Mouse (Mus musculus) heart, postnatal 36 days (tissue): Measurements from ENCODE around the gene Exosc1. TPM values are rescaled to one million over a fixed set of nuclear protein-coding genes. Genes with fewer than 3 reads are reported as not detected.

Experiments used
- DNase-seq, 2 experiments: peaks; one replicate each; pipeline ENCODE4 v3.0.0; 2021 to 2022
- intact Hi-C: fragments of 180-260 bp; cut with DNase I; formaldehyde crosslinking; loops from one replicate; pipeline ENCODE4 v1.15.1; 2025
- total RNA-seq, 2 experiments: library from RNA; stranded (reverse); gene quantifications; 2 replicates each; pipeline ENCODE4 v1.2.3; 2021

Gene Exosc1
- total RNA-seq, 2 experiments from 2014 or later, result 12.9 to 14.0 TPM

GRCm38 (mm10) chr19:41894959-41895358 is 38.3 kb downstream of the Exosc1 start:
- intact Hi-C loops, result loop anchor here (1.0 kb wide), 1 partner anchor 38 kb away; the partner anchor contains the start of genes Exosc1 and Zdhhc16
- no peak for DNase-seq

DNA sequence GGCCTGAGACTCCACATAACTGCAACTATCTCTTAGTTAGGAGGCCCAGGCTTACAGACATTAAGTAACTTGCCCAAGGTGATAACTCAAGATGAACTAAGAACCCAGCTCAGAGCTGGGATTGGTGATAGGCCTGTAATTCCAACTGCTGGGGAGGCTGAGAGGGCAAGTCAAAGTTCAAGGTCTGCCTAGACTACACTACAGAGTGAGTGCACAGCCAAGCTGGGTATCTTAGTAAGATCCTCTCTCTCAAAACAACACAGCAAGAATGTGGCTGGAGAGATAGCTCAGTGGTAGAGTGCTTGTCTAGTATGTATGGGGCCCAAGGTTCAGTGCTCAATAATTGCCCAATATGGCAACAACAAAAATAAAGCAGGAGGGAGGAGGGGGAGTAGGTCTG is 45.0 kb downstream of the Exosc1 start:
- DNase-seq, result no peak
- intact Hi-C loops, result no loop called here

DNA sequence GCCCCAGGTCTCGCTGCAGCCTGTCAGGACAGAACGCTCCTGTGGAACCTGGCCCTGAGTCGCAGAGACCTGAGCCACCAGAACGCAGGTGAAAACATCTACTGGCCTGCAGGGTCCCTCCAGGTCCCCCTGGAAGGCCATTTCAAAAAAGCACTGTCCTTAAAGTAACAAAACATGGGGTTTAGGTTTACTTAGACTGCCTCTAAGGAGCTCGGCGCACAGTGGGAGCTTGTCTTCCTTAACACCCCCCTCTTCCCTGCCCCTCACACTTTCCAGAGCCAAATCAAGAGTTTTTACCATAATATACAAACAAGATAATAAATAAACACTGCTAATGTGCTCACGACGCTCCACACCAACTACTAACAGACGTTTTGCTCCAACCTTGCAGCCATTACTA is 49.3 kb downstream of the Exosc1 start:
- intact Hi-C loops, result no loop called here
- no peak for DNase-seq

- intact Hi-C loops, result no loop called here
- DNase-seq, result no peak
Observed at GRCm38 (mm10) chr19:41881842-41882241, 51.4 kb downstream of the Exosc1 start.

DNA sequence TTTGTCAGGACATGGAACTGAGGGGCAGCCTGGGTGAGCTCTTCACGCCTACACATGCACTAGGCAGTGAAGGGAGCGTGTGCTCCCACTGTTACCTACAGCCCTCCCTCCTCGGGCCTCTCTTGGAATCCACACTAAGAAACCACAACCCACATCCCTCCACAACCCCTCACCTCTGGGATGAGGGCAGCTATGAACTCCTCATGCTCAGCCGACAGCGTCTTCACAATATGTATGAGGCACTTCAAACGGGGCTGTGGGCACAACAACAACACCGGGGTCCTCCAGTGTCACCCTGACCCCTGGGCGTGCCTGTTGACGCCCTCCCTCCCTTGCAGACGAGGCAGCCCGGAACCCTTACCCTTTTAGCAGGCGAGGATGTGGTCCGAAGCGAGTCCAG is 58.9 kb downstream of the Exosc1 start:
- DNase-seq, result no peak
- intact Hi-C loops, result no loop called here

Other genes with a start within 250 kb of the Exosc1 start
- gene Slit1, start 189.8 kb downstream of the Exosc1 start, total RNA-seq, result under 1 TPM in 1 of 2 experiments, not detected in 1; 0.11 TPM
- gene Arhgap19, start 131.4 kb downstream of the Exosc1 start, total RNA-seq, result 1 to 10 TPM; 1.8 to 2.4 TPM
- gene Frat1, start 103.5 kb downstream of the Exosc1 start, total RNA-seq, result 1 to 10 TPM; 4.6 to 6.2 TPM
- 1 to 10 TPM; 5.0 to 7.7 TPM for gene Frat2, start 85.3 kb downstream of the Exosc1 start, total RNA-seq
- gene Rrp12, start 37.2 kb downstream of the Exosc1 start, total RNA-seq, result 10 to 100 TPM; 17.0 to 17.3 TPM
- gene Pgam1, start 21.5 kb downstream of the Exosc1 start, total RNA-seq, result 10 to 100 TPM; 91.8 to 93.2 TPM
- 10 to 100 TPM; 16.2 to 17.4 TPM for gene Zdhhc16, start 57 bp upstream of the Exosc1 start, total RNA-seq
- gene Mms19, start 47.7 kb upstream of the Exosc1 start, total RNA-seq, result 10 to 100 TPM; 17.3 to 18.0 TPM
- gene Ubtd1, start 48.3 kb upstream of the Exosc1 start, total RNA-seq, result 10 to 100 TPM; 19.6 to 21.2 TPM
- gene Ankrd2, start 102.6 kb upstream of the Exosc1 start, total RNA-seq, result under 1 TPM; 0.24 to 0.36 TPM
- 1 to 10 TPM; 1.4 to 1.7 TPM for gene Hoga1, start 112.2 kb upstream of the Exosc1 start, total RNA-seq
- gene 4933411K16Rik, start 118.8 kb upstream of the Exosc1 start, total RNA-seq, result not detected
- 1 to 10 TPM; 2.5 to 2.9 TPM for gene Morn4, start 152.9 kb upstream of the Exosc1 start, total RNA-seq
- gene Pi4k2a, start 157.0 kb upstream of the Exosc1 start, total RNA-seq, result 10 to 100 TPM; 19.6 to 25.4 TPM
- 10 to 100 TPM; 11.0 to 11.3 TPM for gene Avpi1, start 195.6 kb upstream of the Exosc1 start, total RNA-seq
- 10 to 100 TPM; 22.2 to 24.0 TPM for gene Marveld1, start 214.0 kb upstream of the Exosc1 start, total RNA-seq
- 10 to 100 TPM; 25.6 to 25.8 TPM for gene Zfyve27, start 230.5 kb upstream of the Exosc1 start, total RNA-seq